Mouse (Mus musculus): ENCODE data around the gene Calr. TPM values are rescaled to one million over a fixed set of nuclear protein-coding genes. Genes with fewer than 3 reads are reported as not detected.

Gene Calr
- polyA plus RNA-seq, 1 experiment from 2014 or later: 642 TPM

DNA sequence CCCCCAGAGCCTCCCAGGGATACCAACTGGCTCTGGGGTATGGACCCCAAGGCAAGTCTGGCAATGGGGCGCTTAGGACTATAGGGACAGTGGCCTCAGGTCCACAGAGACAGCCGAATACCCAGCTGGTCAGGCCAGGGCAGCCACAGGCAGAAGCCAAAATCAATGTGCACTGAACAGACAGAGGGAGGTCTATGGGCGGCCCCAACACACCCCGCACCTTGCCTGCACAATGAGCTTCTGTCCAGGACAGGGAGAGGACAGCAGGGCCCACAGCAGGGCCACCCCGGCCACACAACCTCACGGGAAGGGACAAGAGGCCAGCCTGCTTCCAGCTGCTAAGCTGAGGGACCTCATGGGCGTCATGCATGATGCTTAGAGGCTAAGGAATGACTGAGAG is 52.2 kb downstream of the Calr start:
- Histone ChIP-seq H3K27me3 (peaks cover 100% of the 10 kb centered on the region), H3K9ac (replicated peaks) (0 out of 2 replicates have a peak overlapping the region, but pooled peaks have one; percentile 19), H3K27ac (peak overlapping the region; percentile 71), H3K4me1 (replicated peaks) (peaks cover 43% of the 10 kb centered on the region), H3K36me3 (no peaks in the 10 kb centered on the region), H3K9me3 (no peaks in the 10 kb centered on the region), H3K4me2 (replicated peaks) (0 out of 2 replicates have a peak overlapping the region, but pooled peaks have one; percentile 22), H3K4me3 (replicated peaks) (no peak overlapping the region)
- ATAC-seq: peak; percentile 43; the same call in 1 of the 2 replicates
- 46% methylated on average over 7 of the region's 7 CpGs for WGBS

DNA sequence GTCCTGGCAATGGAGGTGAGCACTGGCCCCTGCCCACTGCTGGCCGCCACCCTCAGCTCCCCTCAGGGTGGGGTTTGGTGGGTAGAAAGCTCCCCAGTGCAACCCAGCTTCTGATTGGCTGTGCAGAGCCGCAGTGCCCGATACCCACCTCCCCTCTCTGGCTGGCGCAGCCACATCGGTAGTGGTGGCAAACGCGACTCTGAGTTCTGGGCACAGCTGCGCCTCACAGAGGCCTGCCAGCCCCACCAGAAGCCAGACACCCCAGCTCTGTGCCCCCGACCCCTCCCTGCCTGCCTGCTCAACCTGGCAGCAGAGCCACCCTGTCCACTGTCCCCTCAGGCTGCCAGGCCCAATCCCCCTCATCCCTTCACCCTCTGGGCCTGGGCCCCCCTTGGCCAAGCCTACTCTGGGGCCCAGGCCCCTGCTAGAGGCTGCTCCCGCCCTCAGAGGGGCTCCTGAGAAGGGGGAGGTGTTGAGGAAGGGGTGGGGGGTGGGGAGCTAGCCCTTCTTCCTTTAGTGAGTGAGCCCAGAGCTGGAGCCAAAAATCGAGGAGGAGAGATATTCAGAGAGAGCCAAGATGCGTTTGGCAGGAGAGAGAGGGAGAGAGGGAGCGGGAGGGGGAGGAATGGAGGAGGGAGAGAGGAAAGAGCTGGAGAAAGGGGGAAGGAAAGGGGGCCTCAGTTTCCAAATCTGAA is 52.8 kb downstream of the Calr start:
- Histone ChIP-seq H3K4me3 (replicated peaks) (no peak overlapping the region), H3K4me1 (replicated peaks) (peaks cover 41% of the 10 kb centered on the region), H3K27ac (peak overlapping the region; percentile 71), H3K27me3 (peaks cover 100% of the 10 kb centered on the region), H3K9me3 (no peaks in the 10 kb centered on the region), H3K36me3 (no peaks in the 10 kb centered on the region), H3K9ac (replicated peaks) (peak overlapping the region; percentile 16; the same call in 1 of the 2 replicates), H3K4me2 (replicated peaks) (no peak overlapping the region; the same call in 1 of the 2 replicates)
- WGBS: 66% methylated on average over 13 of the region's 13 CpGs
- peak; percentile 81 for ATAC-seq

DNA sequence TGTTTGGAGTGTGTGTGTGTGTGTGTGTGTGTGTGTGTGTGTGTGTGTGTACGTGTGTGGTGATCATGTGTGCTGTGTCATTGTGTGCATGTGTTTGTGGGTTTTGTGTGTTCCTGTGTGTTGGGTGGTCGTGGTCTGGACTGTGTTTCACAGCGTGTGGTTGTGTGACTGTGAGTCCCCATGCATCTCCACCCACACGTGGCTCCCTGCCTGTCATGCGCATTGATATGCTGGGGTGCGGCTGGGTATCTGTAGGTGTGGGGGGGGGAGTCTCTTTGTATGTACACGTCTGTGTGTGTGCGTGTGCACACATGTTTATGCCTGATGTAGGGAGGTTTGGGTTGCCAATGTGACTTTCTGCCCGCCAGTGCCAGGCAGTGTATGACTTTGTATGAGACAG is 53.6 kb downstream of the Calr start:
- no peak for ATAC-seq
- H3K27ac ChIP-seq: peak overlapping the region; percentile 67; the same call in 1 of the 2 replicates
- H3K4me1 ChIP-seq (replicated peaks): peaks cover 38% of the 10 kb centered on the region
- no peaks in the 10 kb centered on the region for H3K9me3 ChIP-seq
- H3K36me3 ChIP-seq: no peaks in the 10 kb centered on the region
- no peak overlapping the region for H3K9ac ChIP-seq (replicated peaks)
- H3K4me2 ChIP-seq (replicated peaks): no peak overlapping the region
- WGBS: 84% methylated on average over 9 of the region's 9 CpGs
- peaks cover 100% of the 10 kb centered on the region for H3K27me3 ChIP-seq
- no peak overlapping the region for H3K4me3 ChIP-seq (replicated peaks)

DNA sequence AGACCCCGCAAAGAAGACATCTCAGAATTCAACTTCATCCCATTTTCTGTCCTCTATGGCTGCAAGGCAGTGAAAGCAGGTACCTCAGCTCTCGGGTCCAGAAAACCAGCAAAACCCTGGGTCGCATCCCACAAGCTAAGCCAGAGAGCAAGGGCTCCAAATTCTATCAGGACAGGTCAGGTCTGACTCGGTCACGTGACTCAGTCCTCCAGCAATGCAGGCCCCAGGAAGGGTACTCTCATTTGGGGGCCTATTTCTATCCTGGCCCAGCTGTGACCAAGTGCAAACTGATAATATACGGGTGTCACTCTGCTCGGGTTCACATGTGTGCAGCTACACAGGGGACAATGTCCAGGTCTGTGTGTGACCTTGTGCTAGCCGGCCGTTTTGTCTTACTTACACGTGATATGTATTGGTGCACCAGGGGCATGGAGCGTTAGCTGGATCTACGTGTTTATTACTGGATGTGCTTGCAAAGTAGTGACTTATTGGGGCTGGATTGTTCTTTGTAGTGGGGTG is 54.2 kb downstream of the Calr start:
- no peak overlapping the region for H3K27ac ChIP-seq
- H3K36me3 ChIP-seq: no peaks in the 10 kb centered on the region
- no peak overlapping the region for H3K4me2 ChIP-seq (replicated peaks)
- H3K27me3 ChIP-seq: peaks cover 100% of the 10 kb centered on the region
- H3K9me3 ChIP-seq: no peaks in the 10 kb centered on the region
- ATAC-seq: no peak
- peaks cover 37% of the 10 kb centered on the region for H3K4me1 ChIP-seq (replicated peaks)
- no peak overlapping the region for H3K4me3 ChIP-seq (replicated peaks)
- H3K9ac ChIP-seq (replicated peaks): no peak overlapping the region
- 74% methylated on average over 12 of the region's 12 CpGs for WGBS

Small RNA genes lying within 50 kb of the gene (microRNA-seq; reads per million reads assigned to microRNA genes)
- gene Mir7069: 3.7 reads per million, percentile 14 among the genes with 10 or more reads in this experiment

Other genes with a start within 250 kb of the Calr start
- gene Ier2, start 184.1 kb downstream of the Calr start, polyA plus RNA-seq (2015; fragmentation: Nextera tagmentation; extraction: Ambion mirVana): 20.0 and 26.3 TPM in 2 replicates
- 50.1 and 55.7 TPM in 2 replicates for gene Trmt1, start 160.6 kb downstream of the Calr start, polyA plus RNA-seq (2015; fragmentation: Nextera tagmentation; extraction: Ambion mirVana)
- gene Nacc1, start 159.1 kb downstream of the Calr start, polyA plus RNA-seq (2015; fragmentation: Nextera tagmentation; extraction: Ambion mirVana): 16.8 and 17.3 TPM in 2 replicates
- gene Lyl1, start 145.5 kb downstream of the Calr start, polyA plus RNA-seq (2015; fragmentation: Nextera tagmentation; extraction: Ambion mirVana): 2.1 and 2.4 TPM in 2 replicates
- gene G430095P16Rik, start 123.9 kb downstream of the Calr start, polyA plus RNA-seq (2015; fragmentation: Nextera tagmentation; extraction: Ambion mirVana): 1.3 and 1.9 TPM in 2 replicates
- gene Nfix, start 46.6 kb downstream of the Calr start, polyA plus RNA-seq (2015; fragmentation: Nextera tagmentation; extraction: Ambion mirVana): 22.4 and 28.4 TPM in 2 replicates
- gene Dand5, start 24.1 kb downstream of the Calr start, polyA plus RNA-seq (2015; fragmentation: Nextera tagmentation; extraction: Ambion mirVana): 8.8 and 8.9 TPM in 2 replicates
- 34.5 and 36.3 TPM in 2 replicates for gene Gadd45gip1, start 15.4 kb downstream of the Calr start, polyA plus RNA-seq (2015; fragmentation: Nextera tagmentation; extraction: Ambion mirVana)
- gene Rad23a, start 6.3 kb downstream of the Calr start, polyA plus RNA-seq (2015; fragmentation: Nextera tagmentation; extraction: Ambion mirVana): 84.8 and 88.8 TPM in 2 replicates
- gene Farsa, start 10.1 kb upstream of the Calr start, polyA plus RNA-seq (2015; fragmentation: Nextera tagmentation; extraction: Ambion mirVana): 113 and 122 TPM in 2 replicates
- 23.6 and 24.8 TPM in 2 replicates for gene Syce2, start 25.2 kb upstream of the Calr start, polyA plus RNA-seq (2015; fragmentation: Nextera tagmentation; extraction: Ambion mirVana)
- gene Gcdh, start 47.0 kb upstream of the Calr start, polyA plus RNA-seq (2015; fragmentation: Nextera tagmentation; extraction: Ambion mirVana): 31.7 and 34.3 TPM in 2 replicates
- gene Klf1, start 55.0 kb upstream of the Calr start, polyA plus RNA-seq (2015; fragmentation: Nextera tagmentation; extraction: Ambion mirVana): 0.55 and 0.97 TPM in 2 replicates
- 6.0 and 6.2 TPM in 2 replicates for gene Dnase2a, start 61.6 kb upstream of the Calr start, polyA plus RNA-seq (2015; fragmentation: Nextera tagmentation; extraction: Ambion mirVana)
- gene Mast1, start 90.4 kb upstream of the Calr start, polyA plus RNA-seq (2015; fragmentation: Nextera tagmentation; extraction: Ambion mirVana): 55.6 and 56.1 TPM in 2 replicates
- gene Rtbdn, start 100.1 kb upstream of the Calr start, polyA plus RNA-seq (2015; fragmentation: Nextera tagmentation; extraction: Ambion mirVana): 1.9 and 2.7 TPM in 2 replicates
- not detected in 2 replicates for gene Gm49661, start 122.5 kb upstream of the Calr start, polyA plus RNA-seq (2015; fragmentation: Nextera tagmentation; extraction: Ambion mirVana)
- 1,603 and 1,658 TPM in 2 replicates for gene Prdx2, start 122.7 kb upstream of the Calr start, polyA plus RNA-seq (2015; fragmentation: Nextera tagmentation; extraction: Ambion mirVana)
- gene Rnaseh2a, start 122.8 kb upstream of the Calr start, polyA plus RNA-seq (2015; fragmentation: Nextera tagmentation; extraction: Ambion mirVana): 66.5 and 68.6 TPM in 2 replicates
- 3.5 and 6.1 TPM in 2 replicates for gene Junb, start 131.8 kb upstream of the Calr start, polyA plus RNA-seq (2015; fragmentation: Nextera tagmentation; extraction: Ambion mirVana)
- gene Hook2, start 143.7 kb upstream of the Calr start, polyA plus RNA-seq (2015; fragmentation: Nextera tagmentation; extraction: Ambion mirVana): 23.5 and 23.8 TPM in 2 replicates
- not detected in 2 replicates for gene Best2, start 167.6 kb upstream of the Calr start, polyA plus RNA-seq (2015; fragmentation: Nextera tagmentation; extraction: Ambion mirVana)
- 151 and 154 TPM in 2 replicates for gene Asna1, start 178.3 kb upstream of the Calr start, polyA plus RNA-seq (2015; fragmentation: Nextera tagmentation; extraction: Ambion mirVana)
- 135 and 153 TPM in 2 replicates for gene Trir, start 179.9 kb upstream of the Calr start, polyA plus RNA-seq (2015; fragmentation: Nextera tagmentation; extraction: Ambion mirVana)
- gene Tnpo2, start 190.0 kb upstream of the Calr start, polyA plus RNA-seq (2015; fragmentation: Nextera tagmentation; extraction: Ambion mirVana): 51.7 and 56.8 TPM in 2 replicates
- gene Fbxw9, start 213.1 kb upstream of the Calr start, polyA plus RNA-seq (2015; fragmentation: Nextera tagmentation; extraction: Ambion mirVana): 61.7 and 64.3 TPM in 2 replicates
- 0.83 TPM in 1 of 2 replicates, not detected in the other for gene Gm5741, start 221.0 kb upstream of the Calr start, polyA plus RNA-seq (2015; fragmentation: Nextera tagmentation; extraction: Ambion mirVana)
- gene Dhps, start 224.8 kb upstream of the Calr start, polyA plus RNA-seq (2015; fragmentation: Nextera tagmentation; extraction: Ambion mirVana): 90.0 and 93.2 TPM in 2 replicates
- gene Wdr83os, start 233.8 kb upstream of the Calr start, polyA plus RNA-seq (2015; fragmentation: Nextera tagmentation; extraction: Ambion mirVana): 134 and 137 TPM in 2 replicates
- 64.1 and 68.8 TPM in 2 replicates for gene Wdr83, start 234.4 kb upstream of the Calr start, polyA plus RNA-seq (2015; fragmentation: Nextera tagmentation; extraction: Ambion mirVana)
- gene Man2b1, start 236.3 kb upstream of the Calr start, polyA plus RNA-seq (2015; fragmentation: Nextera tagmentation; extraction: Ambion mirVana): 16.6 and 17.3 TPM in 2 replicates